Mouse (Mus musculus): ENCODE data around the gene Slc28a1. TPM values are rescaled to one million over a fixed set of nuclear protein-coding genes. Genes with fewer than 3 reads are reported as not detected.

Gene Slc28a1
- 0.15 TPM in 1 of 2 replicates, not detected in the other for total RNA-seq (2021)
- long read RNA-seq, partial matches to known transcripts = 0 of 1 reads
- long read RNA-seq, other reads (novel, unspliced or antisense) = 1 of 1 reads

GRCm38 (mm10) chr7:81114555-81114954 lies at the start of gene Slc28a1:
Gene Slc28a1 (plus strand): TSS chr7:81114799.
- no peak for DNase-seq

GRCm38 (mm10) chr7:81066714-81067113 lies 47.9 kb upstream of the Slc28a1 start:
- no peak for DNase-seq

- no peak for DNase-seq
Measured at GRCm38 (mm10) chr7:81072463-81072862, 42.1 kb upstream of the Slc28a1 start.

GRCm38 (mm10) chr7:81073273-81073672 lies 41.3 kb upstream of the Slc28a1 start:
- DNase-seq = no peak

- no peak for DNase-seq
Measured at GRCm38 (mm10) chr7:81074546-81074945, 40.1 kb upstream of the Slc28a1 start.

GRCm38 (mm10) chr7:81075299-81075698 lies 39.3 kb upstream of the Slc28a1 start:
- no peak for DNase-seq

- no peak for DNase-seq
Measured at GRCm38 (mm10) chr7:81075732-81076131, 38.9 kb upstream of the Slc28a1 start.

- no peak for DNase-seq
Measured at GRCm38 (mm10) chr7:81077009-81077408, 37.6 kb upstream of the Slc28a1 start.

GRCm38 (mm10) chr7:81078740-81079139 lies 35.9 kb upstream of the Slc28a1 start:
- no peak for DNase-seq

- no peak for DNase-seq
Measured at GRCm38 (mm10) chr7:81093420-81093965, 21.1 kb upstream of the Slc28a1 start.

- DNase-seq = no peak
Measured at GRCm38 (mm10) chr7:81094104-81094757, 20.4 kb upstream of the Slc28a1 start.

GRCm38 (mm10) chr7:81100341-81100740 lies 14.3 kb upstream of the Slc28a1 start:
- no peak for DNase-seq

GRCm38 (mm10) chr7:81102854-81103253 lies 11.7 kb upstream of the Slc28a1 start:
- DNase-seq = no peak

- no peak for DNase-seq
Measured at GRCm38 (mm10) chr7:81105525-81105924, 9.1 kb upstream of the Slc28a1 start.

- no peak for DNase-seq
Measured at GRCm38 (mm10) chr7:81108226-81108625, 6.4 kb upstream of the Slc28a1 start.

GRCm38 (mm10) chr7:81109717-81110651 lies 4.6 kb upstream of the Slc28a1 start:
- peak; percentile 53 for DNase-seq

GRCm38 (mm10) chr7:81110791-81111190 lies 3.8 kb upstream of the Slc28a1 start:
- DNase-seq = no peak

GRCm38 (mm10) chr7:81111729-81112128 lies 2.9 kb upstream of the Slc28a1 start:
- DNase-seq = peak; percentile 70

GRCm38 (mm10) chr7:81112686-81113360 lies 1.8 kb upstream of the Slc28a1 start:
- DNase-seq = peak; percentile 31

GRCm38 (mm10) chr7:81121099-81121498 lies 6.5 kb downstream of the Slc28a1 start:
- no peak for DNase-seq

GRCm38 (mm10) chr7:81122808-81123207 lies 8.2 kb downstream of the Slc28a1 start:
- no peak for DNase-seq

- DNase-seq = no peak
Measured at GRCm38 (mm10) chr7:81123553-81123952, 9.0 kb downstream of the Slc28a1 start.
